Mouse (Mus musculus) limb, embryonic 14.5 days (tissue): Measurements from ENCODE around the gene Slc2a4. TPM values are rescaled to one million over a fixed set of nuclear protein-coding genes. Genes with fewer than 3 reads are reported as not detected.

Experiments
- ATAC-seq: fragments of 200-750 bp; cut with Nextera tagmentation; 2 replicates; pipeline ENCODE4 v1.8.0; 2017; ENCODE audit warnings: low read depth, moderate number of reproducible peaks, moderate TSS enrichment; ENCODE audit not compliant: low FRiP score
- DNase-seq: peaks from one replicate; pipeline ENCODE4 v3.0.0-alpha.2; 2015; ENCODE audit warnings: low spot score
- H3K27ac ChIP-seq: fragments of 300-500 bp; sonication (generic); replicated peaks from 2 replicates; pipeline ENCODE4 v1.5.1; 2014; ENCODE audit warnings: low read depth, mild to moderate bottlenecking, low read length, moderate library complexity, mixed read lengths
- H3K27me3 ChIP-seq: fragments of 300-500 bp; sonication (generic); 2 replicates; pipeline ENCODE4 v1.6.1; 2014; ENCODE audit warnings: low read length, mixed read lengths; ENCODE audit not compliant: control insufficient read depth, insufficient read depth
- H3K36me3 ChIP-seq: fragments of 300-500 bp; sonication (generic); 2 replicates; pipeline ENCODE4 v1.6.1; 2014; ENCODE audit warnings: mild to moderate bottlenecking, low read length, moderate library complexity, mixed read lengths; ENCODE audit not compliant: control insufficient read depth, insufficient read depth
- H3K4me1 ChIP-seq: fragments of 300-500 bp; sonication (generic); 2 replicates; pipeline ENCODE4 v1.6.1; 2014; ENCODE audit warnings: antibody characterized with exemption, low read length, mixed read lengths; ENCODE audit not compliant: control insufficient read depth, insufficient read depth
- H3K4me2 ChIP-seq: fragments of 300-500 bp; sonication (generic); replicated peaks from 2 replicates; pipeline ENCODE4 v1.6.1; 2014; ENCODE audit warnings: low read depth, mild to moderate bottlenecking, low read length, moderate library complexity; ENCODE audit not compliant: severe bottlenecking
- H3K4me3 ChIP-seq: fragments of 300-500 bp; sonication (generic); replicated peaks from 2 replicates; pipeline ENCODE4 v1.5.1; 2014; ENCODE audit warnings: low read length
- H3K9ac ChIP-seq: fragments of 300-500 bp; sonication (generic); 2 replicates; pipeline ENCODE4 v1.6.1; 2014; ENCODE audit warnings: mild to moderate bottlenecking, low read depth, low read length, moderate library complexity; ENCODE audit not compliant: severe bottlenecking
- H3K9me3 ChIP-seq: fragments of 300-500 bp; sonication (generic); 2 replicates; pipeline ENCODE4 v1.6.1; 2016; ENCODE audit warnings: low read length; ENCODE audit not compliant: control insufficient read depth
- POLR2A ChIP-seq: fragments of 200-500 bp; IDR thresholded peaks from 2 replicates; pipeline ENCODE4 v1.8.0; 2012; ENCODE audit warnings: inconsistent platforms, mild to moderate bottlenecking, moderate library complexity, borderline replicate concordance; ENCODE audit not compliant: insufficient read depth, insufficient read length; ENCODE audit errors: extremely low read depth
- WGBS: fragments of 180-500 bp; shearing (Covaris S2); extraction: QIAGEN DNeasy Blood & Tissue Kit; methylation state at CpG from one replicate; pipeline ENCODE4 v1.1.7; 2014; 5-methylcytosine and 5-hydroxymethylcytosine counted together
- polyA plus RNA-seq, 2 experiments: library from polyadenylated mRNA; depleted of rRNA in 1 of 2; stranded (reverse) in 1 of 2; unstranded in 1 of 2; fragments of >200 nt; fragmentation: Nextera tagmentation in 1 of 2; extraction: Ambion mirVana in 1 of 2; gene quantifications; 2 replicates each; pipeline versions ENCODE4 v1.2.1 to v1.2.3; 2012 to 2014

The Slc2a4 gene
- polyA plus RNA-seq, 2 experiments: 19.3 to 31.0 TPM

- H3K27me3 ChIP-seq: no peaks in the 10 kb centered on the region
- peaks cover 13% of the 10 kb centered on the region for H3K4me1 ChIP-seq
- ATAC-seq: no peak
- no peaks in the 10 kb centered on the region for H3K9me3 ChIP-seq
- DNase-seq: no peak
- 93% methylated on average over 17 of the region's 17 CpGs for WGBS
- no peak overlapping the region for H3K4me2 ChIP-seq
- no peak overlapping the region for H3K9ac ChIP-seq
- TF ChIP-seq POLR2A: no peak
- H3K36me3 ChIP-seq: peaks cover 88% of the 10 kb centered on the region
- H3K27ac ChIP-seq: no peak overlapping the region
- H3K4me3 ChIP-seq: no peak overlapping the region
These were observed 37.0 kb downstream of the Slc2a4 start for GRCm38 (mm10) chr11:69910781-69911560.

GRCm38 (mm10) chr11:69910177-69910576 lies 37.8 kb downstream of the Slc2a4 start:
- Histone ChIP-seq H3K9me3 (no peaks in the 10 kb centered on the region), H3K4me2 (no peak overlapping the region), H3K27ac (no peak overlapping the region), H3K27me3 (no peaks in the 10 kb centered on the region), H3K4me3 (no peak overlapping the region), H3K36me3 (peaks cover 88% of the 10 kb centered on the region), H3K9ac (no peak overlapping the region), H3K4me1 (peaks cover 9% of the 10 kb centered on the region)
- 91% methylated on average over 8 of the region's 8 CpGs for WGBS
- no peak for DNase-seq
- TF ChIP-seq POLR2A: no peak
- ATAC-seq: no peak

DNA sequence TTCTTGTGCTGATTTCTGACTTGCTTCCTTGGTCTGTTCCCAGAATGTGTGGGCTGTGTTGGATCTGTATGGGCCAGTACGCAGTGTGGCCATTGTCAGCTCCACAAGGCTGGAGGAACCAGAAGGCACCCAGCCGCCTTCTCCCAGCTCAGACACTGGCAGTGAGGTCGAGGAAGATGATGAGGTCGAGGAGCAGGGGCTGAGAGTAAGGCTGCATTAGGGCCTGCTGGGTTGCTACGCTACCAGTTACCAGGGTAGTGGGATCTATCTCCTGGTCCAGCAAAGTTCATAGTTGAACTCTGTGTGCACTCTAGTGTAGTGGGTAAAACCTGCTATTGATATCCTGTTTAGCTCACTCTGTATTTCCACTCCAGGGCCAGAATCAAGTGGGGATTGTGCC lies 38.8 kb downstream of the Slc2a4 start:
- Histone ChIP-seq H3K4me2 (no peak overlapping the region), H3K4me3 (no peak overlapping the region)

GRCm38 (mm10) chr11:69908645-69909044 lies 39.3 kb downstream of the Slc2a4 start:
- Histone ChIP-seq H3K27ac (no peak overlapping the region), H3K4me1 (peaks cover 3% of the 10 kb centered on the region; the same call in 1 of the 2 replicates), H3K9ac (no peak overlapping the region), H3K36me3 (peaks cover 98% of the 10 kb centered on the region), H3K4me3 (no peak overlapping the region), H3K4me2 (no peak overlapping the region), H3K27me3 (no peaks in the 10 kb centered on the region), H3K9me3 (no peaks in the 10 kb centered on the region)
- DNase-seq: no peak
- ATAC-seq: no peak
- no peak for TF ChIP-seq POLR2A
- 92% methylated on average over 11 of the region's 11 CpGs for WGBS

More for the DNA sequence above, 38.8 kb downstream of the Slc2a4 start:
- Histone ChIP-seq H3K27ac (no peak overlapping the region), H3K9ac (no peak overlapping the region), H3K36me3 (peaks cover 92% of the 10 kb centered on the region), H3K9me3 (no peaks in the 10 kb centered on the region), H3K4me1 (peaks cover 3% of the 10 kb centered on the region; the same call in 1 of the 2 replicates), H3K27me3 (no peaks in the 10 kb centered on the region)
- TF ChIP-seq POLR2A: no peak
- 84% methylated on average over 5 of the region's 5 CpGs for WGBS
- DNase-seq (no peak), ATAC-seq (no peak)

DNA sequence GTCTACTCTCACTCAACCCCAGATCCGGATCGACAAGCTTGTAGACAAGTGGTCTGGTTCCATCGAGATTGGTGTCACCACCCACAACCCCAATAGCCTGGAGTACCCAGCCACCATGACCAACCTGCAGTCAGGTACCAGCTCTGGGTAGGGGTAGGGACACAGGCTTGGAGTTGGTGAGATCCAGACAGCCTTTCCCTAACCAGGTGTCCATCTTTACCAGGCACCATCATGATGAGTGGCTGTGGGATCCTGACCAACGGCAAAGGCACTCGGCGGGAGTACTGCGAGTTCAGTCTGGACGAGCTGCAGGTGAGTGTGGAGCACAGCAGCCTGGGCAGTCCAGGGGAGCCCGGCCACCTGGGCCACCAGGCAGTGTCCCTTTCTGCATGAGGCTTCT lies 43.7 kb downstream of the Slc2a4 start:
- Histone ChIP-seq H3K4me2 (no peak overlapping the region), H3K27ac (no peak overlapping the region), H3K27me3 (no peaks in the 10 kb centered on the region), H3K9ac (no peak overlapping the region), H3K36me3 (peaks cover 62% of the 10 kb centered on the region), H3K4me1 (peaks cover 12% of the 10 kb centered on the region), H3K9me3 (no peaks in the 10 kb centered on the region), H3K4me3 (no peak overlapping the region)
- WGBS: 98% methylated on average over 9 of the region's 9 CpGs
- no peak for TF ChIP-seq POLR2A
- DNase-seq (no peak), ATAC-seq (no peak)
